8 mouse cellular contexts compared by ENCODE assay signal in genomic region chr1:167598255-167599081, GRCm38 (mm10). TPM values are rescaled to one million over a fixed set of nuclear protein-coding genes. Genes with fewer than 3 reads are reported as not detected.
DNase-seq lines count a peak whose midpoint lies in the region; ATAC-seq lines count a peak whose summit lies in the region.

Gene Rxrg (plus strand): TSS chr1:167598384.

- peak within 1 kb of the TSS; percentile 45 for H3K9ac ChIP-seq in hindbrain, embryonic 16.5 days (ENCODE audit: low read depth, low read length)

- ATAC-seq in hindbrain, embryonic 16.5 days: peak; percentile 88
- ATAC-seq in erythroblast, adult 5-6 weeks (replicated peaks; ENCODE audit: low FRiP score, poor library complexity, severe bottlenecking): no peak

- no peaks in the 10 kb centered on the region for H3K36me3 ChIP-seq in hindbrain, embryonic 16.5 days (ENCODE audit: control insufficient read depth, insufficient read depth, low read length)

- H3K4me1 ChIP-seq in hindbrain, embryonic 16.5 days (ENCODE audit: control insufficient read depth, insufficient read depth, low read depth, low read length): no peaks in the 10 kb centered on the region; the same call in 1 of the 2 replicates

- peak; percentile 27 to 69 for DNase-seq in adrenal gland, adult (ENCODE audit: inconsistent age in 2 of 2, low spot score in 1 of 2)
- peak; percentile 85 for DNase-seq in embryo, embryonic 11 days
- DNase-seq in gastrocnemius, postnatal 25 days: peak; percentile 26
- DNase-seq in left cerebral cortex, postnatal 10 days (ENCODE audit: extremely low spot score in 1 of 2, low spot score in 2 of 2): peak; percentile 28 to 66
- peak; percentile 59 to 86 for DNase-seq in lung, postnatal 4 days
- DNase-seq in right cerebral cortex, postnatal 25 days: peak; percentile 60

- peak within 1 kb of the TSS; percentile 62 for H3K4me2 ChIP-seq in hindbrain, embryonic 16.5 days (ENCODE audit: low read length)

- peak within 1 kb of the TSS; percentile 42 for H3K4me3 ChIP-seq in hindbrain, embryonic 16.5 days (ENCODE audit: low read length)

- peak within 1 kb of the TSS; percentile 10 for H3K27ac ChIP-seq in hindbrain, embryonic 16.5 days (ENCODE audit: low read depth, low read length)

- intact Hi-C loops in left cerebral cortex, postnatal 10 days (cut with DNase I): no loop called here

- no peaks in the 10 kb centered on the region for H3K9me3 ChIP-seq in hindbrain, embryonic 16.5 days (ENCODE audit: control insufficient read depth, low read length)

- H3K27me3 ChIP-seq in hindbrain, embryonic 16.5 days (replicated peaks; ENCODE audit: control insufficient read depth, insufficient read depth, low read length): no peaks in the 10 kb centered on the region

- under 1% methylated on average over 40 of the region's 40 CpGs for WGBS in hindbrain, embryonic 16.5 days

RNA-seq across cellular contexts. Expression of gene Rxrg, which starts in this region (rescaled TPM):
- total RNA-seq in gastrocnemius, postnatal 25 days (2021): 10 to 100 TPM; 24.9 to 51.0 TPM
- 19.7 and 21.4 TPM in 2 replicates for polyA plus RNA-seq in hindbrain, embryonic 16.5 days (2015; fragmentation: Nextera tagmentation; extraction: Ambion mirVana)
- total RNA-seq in left cerebral cortex, postnatal 10 days (2021): 10 to 100 TPM in 1 of 2 experiments, 1 to 10 TPM in 1; 5.9 to 12.4 TPM
- total RNA-seq in erythroblast, adult 5-6 weeks (2015; ENCODE audit: low replicate concordance): not detected in 2 replicates
- not detected in 2 replicates for total RNA-seq in erythroblast, adult 5-6 weeks (2017; ENCODE audit: low replicate concordance)

Comparison
In these comparisons a context has a peak if more than half of its experiments do, and no peak if none do; other contexts are left out.
1. RNA of gene Rxrg (total RNA-seq): 24.9 to 51.0 TPM in gastrocnemius, postnatal 25 days and 5.9 to 12.4 TPM in left cerebral cortex, postnatal 10 days; not detected in erythroblast, adult 5-6 weeks; every median in the first group is over 4 times any median in the second.
2. DNase-seq: peak in every context shown above with its lines; median percentile 85 in embryo, embryonic 11 days; 72 in lung, postnatal 4 days; 60 in right cerebral cortex, postnatal 25 days; 48 in adrenal gland, adult; 47 in left cerebral cortex, postnatal 10 days; 26 in gastrocnemius, postnatal 25 days.